Mouse (Mus musculus) lung, postnatal 10 days (tissue): Measurements from ENCODE around the gene Mob3c.

ENCODE experiments used
- DNase-seq: peaks from one replicate; pipeline ENCODE4 v3.0.0; 2021

Mob3c gene

DNA sequence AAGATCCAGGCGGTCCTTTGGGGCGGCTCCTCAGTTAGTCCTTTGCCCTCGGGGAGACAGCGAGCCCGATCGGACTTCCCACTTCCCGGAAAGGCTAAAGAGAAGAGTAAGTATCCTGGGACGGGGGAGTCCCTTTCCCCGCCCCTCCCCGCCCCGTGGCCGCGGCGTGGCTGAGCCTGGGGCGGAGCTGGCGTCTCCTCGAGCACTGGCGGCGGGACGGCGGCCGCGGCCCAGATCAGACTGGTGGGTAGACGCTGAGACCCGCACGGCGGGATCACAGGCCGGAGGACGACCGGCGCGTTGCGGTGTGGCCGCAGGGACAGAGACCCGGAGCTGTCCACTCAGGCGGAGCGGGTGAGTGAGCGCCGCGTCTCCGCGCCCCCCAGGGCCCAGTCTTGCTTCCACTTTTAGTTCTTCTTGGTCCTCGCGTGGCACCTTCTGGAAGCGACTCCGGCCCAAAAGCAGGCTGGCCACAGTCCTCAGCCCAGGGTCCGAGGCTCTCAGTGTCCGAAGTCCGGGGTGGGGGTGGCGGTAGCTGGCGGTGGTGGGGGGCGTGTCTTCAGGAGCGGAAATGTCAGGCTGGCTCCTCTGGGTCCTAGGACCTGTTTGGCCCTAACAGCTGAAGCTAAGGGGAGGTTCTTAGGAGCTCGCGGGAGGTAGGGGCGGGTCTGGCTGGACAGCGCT is at the start of gene Mob3c:
Gene Mob3c (plus strand): TSS at position 205 of the 684 bp plus-strand sequence.
- peak; percentile 90 for DNase-seq

DNA sequence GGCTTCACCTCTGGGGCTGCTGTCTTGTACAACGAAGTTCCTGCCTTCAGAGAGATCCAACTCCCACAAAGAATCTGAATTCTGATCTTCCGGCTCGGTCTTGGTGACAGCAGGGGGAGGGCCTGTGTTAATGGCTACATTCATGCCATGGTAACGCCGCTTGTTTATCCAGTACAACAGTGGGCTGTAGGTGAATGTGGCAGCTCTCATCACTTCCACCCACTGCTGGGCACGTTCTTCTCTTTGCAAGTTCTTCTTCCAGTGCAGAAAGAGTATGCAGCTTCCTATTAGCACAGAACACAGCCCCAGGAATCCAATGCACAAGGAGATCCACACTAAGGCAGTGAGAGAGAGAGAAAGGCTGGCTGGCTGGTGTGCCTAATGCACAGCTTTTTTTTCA is 47.6 kb upstream of the Mob3c start:
- no peak for DNase-seq

DNA sequence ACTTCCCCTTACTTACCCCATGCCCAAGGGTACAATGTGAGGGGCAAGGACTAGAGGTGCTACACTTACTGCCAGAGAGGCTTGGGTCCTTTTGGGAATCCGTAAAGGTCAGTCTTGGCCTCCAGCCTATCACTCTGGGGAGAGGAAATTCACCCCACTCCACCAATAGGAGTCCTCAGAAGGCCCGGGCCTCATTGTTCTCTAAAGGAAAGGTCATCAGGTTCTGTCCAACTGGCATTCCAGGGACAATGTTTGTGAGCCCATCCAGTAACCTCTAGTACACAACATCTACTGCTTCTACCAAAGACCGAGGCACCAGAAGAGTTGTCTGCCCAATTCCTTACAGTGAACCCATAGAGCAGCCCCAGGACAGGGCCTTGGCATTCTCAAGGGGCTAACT is 47.0 kb upstream of the Mob3c start, which contains the start of gene Tex38:
Gene Tex38 (minus strand): TSS at position 101 of the 400 bp plus-strand sequence.
- no peak for DNase-seq

DNA sequence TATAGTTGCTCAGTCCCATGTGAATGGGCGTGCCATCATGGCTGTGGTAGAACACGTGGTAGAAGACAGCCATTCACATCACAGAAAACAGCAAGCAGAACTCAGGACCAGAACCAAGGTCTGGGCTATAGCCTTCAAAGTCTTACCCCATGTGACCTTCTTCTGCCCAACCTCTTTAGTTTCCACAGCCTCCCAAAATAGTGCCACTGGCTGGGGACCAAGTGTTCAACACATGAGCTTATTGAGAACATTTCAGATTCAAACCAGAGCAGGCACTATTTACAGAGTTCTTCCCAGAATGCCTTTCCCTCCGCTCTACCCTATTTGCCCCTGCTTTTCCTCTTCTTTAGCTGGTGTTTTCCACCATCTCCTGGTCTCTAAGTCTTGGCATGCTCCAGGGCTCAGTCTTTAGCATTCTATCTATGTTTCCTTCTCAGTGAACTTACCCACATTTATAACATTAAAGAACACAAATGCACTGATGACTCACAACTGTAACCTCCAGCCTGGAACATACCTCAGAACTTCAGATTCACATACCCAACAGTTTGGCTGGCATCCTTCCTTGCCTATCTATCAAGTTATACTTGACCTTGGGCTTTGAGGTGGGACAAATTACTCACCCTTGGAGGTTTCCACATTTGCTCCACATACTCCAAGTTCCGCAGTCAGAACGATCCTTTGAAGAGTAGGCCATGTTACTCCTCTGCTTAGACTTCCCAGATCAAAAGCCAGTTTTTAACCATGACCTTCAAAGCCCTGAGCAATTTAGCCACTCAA is 45.7 kb upstream of the Mob3c start:
- DNase-seq, result no peak

DNA sequence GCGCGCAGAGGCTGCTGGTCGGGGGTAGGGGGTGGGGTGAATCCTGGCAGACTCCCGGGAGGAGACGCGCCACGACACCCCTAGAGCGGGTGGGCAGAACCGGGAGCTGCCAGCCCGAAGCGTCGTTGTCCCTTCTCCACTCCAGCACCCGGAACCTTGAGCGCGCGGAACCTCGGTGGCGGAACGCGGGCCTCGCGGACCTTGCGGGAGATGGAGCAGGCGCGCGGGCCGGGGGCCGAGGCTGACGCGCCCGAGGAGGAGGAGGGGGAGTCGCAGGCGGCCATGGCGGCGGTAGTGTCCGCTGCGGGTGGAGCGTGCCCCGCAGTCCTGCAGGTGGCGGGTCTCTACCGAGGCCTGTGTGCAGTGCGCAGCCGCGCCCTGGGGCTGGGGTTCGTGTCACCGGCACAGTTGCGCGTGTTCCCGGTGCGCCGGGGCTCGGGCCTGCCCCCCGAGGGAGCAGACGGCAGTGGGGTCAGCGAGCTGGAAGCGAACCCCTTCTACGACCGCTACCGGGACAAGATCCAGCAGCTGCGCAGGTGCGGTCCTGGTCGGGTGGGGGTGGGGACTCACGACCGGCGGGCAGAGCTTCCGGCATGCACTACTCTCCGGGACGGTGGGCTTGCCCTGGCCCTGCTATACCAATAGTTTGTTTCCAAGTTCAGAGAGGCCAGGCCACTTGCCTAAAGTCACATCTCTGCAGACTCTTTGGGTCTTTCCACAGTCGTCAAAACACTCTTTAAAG is 43.0 kb upstream of the Mob3c start, which contains the start of gene Atpaf1:
Gene Atpaf1 (plus strand): TSS at position 44 of the 742 bp plus-strand sequence.
- DNase-seq, result peak; percentile 85

DNA sequence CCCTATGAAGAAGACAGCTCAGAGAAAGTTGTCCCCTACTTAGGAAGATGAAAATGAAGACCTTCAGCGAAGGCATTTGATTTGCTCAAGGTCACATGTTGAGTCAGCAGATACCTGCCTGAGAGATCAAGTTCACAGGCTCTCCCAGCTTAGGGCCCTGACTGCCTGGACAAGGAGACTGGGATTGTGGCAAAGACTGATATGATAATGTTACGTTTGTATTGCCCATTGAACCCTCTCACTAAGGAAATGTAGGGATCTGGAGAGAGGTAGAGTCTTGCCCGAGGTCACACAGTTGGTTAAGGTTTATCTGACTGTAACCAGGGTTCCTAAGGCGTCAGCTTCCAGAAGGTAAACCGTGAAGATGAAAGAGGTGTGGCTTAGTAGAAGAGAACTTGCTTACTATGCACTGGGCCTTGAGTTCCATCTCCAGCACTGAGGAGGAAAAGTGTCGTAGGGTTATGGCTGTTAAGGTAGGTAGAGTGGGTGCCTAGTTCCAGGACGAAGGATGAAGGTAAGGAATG is 42.3 kb upstream of the Mob3c start:
- DNase-seq, result no peak

DNA sequence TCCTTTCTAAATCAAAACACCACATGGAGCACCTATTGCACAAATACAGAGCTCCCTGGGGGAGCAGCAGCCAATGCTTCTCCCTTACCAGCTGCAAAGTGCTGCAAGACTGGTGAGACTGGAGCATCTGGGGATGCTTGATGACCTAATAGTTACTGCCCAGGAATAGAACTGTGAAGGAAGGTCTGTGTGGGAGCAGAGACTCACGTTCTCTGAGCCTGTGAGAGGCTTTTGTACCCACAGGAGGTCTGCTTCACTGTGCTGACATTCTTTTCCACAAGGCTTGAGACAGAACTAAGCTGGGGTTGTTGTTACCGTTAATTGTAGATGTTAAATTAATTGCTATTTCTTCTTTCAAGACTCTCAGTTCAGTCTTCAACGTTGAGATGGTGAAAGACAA is 37.0 kb upstream of the Mob3c start:
- DNase-seq, result no peak

DNA sequence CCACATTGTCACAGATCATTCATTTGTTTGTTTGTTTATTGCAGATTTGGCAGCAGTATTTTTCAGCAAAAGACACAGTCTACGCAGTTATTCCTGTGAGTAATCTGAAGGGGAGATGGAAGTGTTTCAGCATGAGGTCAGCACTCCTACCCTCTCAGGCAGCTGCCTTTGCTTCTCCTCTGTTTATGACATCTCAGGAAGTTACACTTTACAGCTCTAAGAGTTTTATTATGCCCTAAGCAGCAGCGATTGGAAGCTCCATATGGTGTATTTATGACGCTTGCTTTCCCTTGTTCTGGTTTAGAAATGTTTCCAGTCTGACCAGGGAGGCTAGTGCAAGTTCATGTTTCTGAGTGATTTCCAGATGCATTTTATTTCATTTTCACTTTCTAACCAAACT is 32.5 kb upstream of the Mob3c start:
- no peak for DNase-seq

DNA sequence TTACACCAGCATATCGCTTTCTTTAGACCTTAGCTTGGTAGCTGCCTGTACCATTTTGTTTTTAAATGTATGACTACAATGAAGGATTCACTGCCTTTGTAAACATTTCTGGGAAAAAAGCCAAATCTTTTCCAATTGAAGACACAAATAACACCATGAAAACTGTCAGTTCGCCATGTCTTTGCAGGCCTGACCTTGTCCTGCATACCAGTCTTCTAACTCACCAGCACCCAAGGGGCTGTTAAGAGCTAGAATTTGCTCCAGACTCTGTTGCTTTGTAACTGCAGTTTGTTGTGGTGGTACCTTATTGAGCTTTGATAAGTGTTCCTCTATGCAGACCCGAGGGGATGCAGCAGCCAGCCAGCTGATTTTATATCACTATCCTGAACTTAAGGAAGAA is 27.9 kb upstream of the Mob3c start:
- DNase-seq, result no peak

DNA sequence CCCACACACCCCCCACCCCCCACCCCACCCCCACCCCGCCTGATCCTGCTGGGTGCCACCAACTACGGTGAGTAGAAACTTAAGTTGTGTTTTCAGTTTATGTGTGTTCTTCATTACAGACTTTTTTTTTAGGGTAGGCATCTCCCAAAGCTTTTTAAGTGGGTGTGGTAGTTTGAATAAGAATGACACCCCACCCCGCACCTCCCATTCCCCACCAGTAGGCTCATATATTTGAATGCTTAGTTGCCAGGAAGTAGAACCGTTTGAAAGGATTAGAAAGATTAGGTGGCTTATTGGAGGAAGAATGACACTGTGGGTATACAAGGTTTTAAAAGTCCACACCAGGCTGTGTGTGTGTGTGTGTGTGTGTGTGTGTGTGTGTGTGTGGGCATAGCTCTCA is 15.6 kb upstream of the Mob3c start:
- no peak for DNase-seq

DNA sequence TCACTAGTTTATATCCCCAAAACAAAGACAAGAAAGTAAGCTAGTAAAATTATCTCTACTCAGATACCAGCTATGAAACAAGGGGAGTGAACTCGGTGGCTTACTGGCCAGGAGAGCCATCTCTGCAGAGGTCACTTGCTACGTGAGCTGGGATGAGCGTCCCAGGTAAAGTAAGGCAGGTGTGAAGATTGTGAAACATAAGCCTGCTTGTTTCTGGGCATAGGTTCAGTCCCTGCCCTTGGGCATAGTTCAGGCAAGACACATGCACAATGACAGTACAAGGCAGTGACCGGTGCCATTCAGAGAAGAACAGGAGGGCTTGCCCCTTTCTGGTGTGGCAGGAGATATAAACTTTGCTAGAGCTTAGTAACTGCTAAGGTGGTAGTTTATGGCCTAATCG is 12.3 kb upstream of the Mob3c start:
- DNase-seq, result no peak

DNA sequence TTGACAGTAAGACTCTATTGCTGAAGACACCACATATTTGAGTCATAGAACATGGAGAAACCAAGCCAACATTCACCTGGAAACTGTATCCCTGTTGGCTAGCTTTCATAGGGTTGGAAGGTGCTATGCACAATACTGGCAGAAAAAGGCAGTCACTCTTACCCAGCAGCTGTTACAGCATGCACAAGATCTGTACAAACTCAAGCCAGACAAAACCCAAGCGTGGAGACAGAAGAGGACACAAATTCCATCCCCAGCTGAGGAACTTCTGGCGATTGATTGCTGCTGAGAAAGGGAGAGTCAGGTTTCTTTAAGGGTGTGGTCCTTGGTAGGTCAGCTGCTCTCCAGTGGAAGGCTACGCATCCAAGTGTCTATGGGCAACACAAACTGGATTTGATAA is 7.7 kb upstream of the Mob3c start:
- DNase-seq, result no peak

DNA sequence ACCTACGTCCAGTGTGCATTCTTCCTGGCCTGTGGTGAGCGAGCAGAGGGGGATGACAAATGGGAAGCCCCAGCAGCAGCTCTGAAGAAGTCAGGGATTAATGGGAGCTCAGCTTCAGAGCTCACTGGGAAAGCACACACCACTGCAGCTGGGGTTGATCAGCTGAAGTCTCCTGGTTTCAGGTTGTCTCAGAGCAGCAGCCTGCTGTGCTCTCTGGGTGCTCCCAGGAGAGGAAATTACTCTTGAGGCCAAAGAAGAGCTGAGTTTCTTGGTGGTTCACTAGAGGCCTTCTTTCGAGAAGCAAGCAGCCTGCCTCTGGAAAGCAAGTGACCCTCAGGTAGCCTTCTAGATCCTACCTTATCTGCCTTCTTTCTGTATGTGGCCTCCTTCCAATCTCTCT is 6.9 kb upstream of the Mob3c start:
- no peak for DNase-seq

DNA sequence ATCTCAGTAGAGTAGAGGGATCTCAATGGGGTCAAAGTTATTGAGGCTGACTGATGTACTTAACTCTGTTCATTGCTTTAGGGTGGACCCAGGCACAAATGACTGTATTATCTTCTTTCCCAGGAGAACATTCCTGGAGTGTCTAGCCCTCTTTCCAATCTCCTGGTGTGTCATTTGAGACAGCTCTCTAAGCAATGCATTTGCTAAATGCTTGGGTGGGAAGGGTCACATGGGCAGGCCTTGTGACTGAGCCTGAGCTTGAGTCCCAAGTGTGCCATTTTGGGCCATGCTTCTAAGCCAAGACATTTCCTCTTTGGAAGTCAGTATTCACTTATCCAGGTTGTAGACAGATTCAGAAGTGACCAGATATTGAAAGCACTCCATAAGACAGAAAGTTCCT is 6.5 kb upstream of the Mob3c start:
- DNase-seq, result no peak

DNA sequence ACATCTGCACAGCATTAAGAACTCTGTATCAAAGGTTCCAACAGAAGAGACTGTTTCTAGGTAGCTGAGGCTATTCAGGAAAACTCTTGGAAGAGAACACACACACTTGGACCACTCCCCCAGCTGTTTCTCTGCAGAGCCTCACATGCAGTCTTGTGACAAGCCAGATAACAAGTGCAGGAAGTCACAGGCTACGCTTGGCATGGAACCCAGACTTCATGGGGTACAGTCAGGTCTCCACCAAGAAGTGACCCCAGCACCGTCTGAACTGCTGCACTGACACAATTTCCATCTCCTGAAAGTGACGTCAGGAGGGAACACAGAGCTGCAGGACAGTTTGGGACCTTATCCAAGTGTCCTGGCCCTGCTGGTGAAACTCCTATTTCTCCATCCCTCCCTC is 6.0 kb upstream of the Mob3c start:
- peak; percentile 38 for DNase-seq

DNA sequence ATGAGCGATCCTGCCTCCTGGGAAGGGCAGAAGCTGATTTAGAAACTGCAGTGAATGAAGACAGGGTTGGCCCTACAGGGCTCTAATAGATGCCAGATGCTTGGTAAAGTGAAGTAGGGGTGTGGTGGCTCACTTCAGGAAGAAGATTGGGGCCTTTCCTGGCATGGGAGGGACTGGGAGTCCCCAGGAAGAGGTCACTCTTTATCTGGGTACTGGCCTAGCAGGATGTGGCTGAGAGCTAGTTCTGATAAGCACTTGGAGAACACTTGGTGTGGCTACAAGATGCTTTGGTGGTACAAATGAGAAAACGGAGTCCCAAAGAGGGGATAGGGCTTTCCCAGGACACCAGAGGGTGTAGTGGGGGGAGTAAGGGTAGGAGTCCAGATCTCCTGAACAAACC is 3.7 kb upstream of the Mob3c start:
- DNase-seq, result no peak

DNA sequence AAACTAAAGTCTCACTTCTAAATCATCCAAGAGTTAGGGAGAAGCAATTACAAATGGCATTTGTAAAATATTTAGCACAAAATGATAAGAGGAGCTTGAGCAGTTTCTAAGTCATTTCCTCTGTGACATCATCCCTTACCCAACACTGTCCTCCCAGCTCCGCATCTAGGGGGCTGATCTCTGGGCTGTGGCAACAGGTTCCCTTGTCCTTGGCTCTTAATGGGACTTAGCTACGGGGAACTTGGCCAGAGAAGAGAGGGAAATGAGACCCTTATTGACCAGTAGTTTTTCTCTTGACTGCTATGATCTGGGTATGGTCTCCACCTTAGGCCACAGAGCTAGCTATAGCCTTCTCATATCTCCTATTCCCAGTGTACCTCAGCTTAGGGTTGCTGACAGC is 2.6 kb upstream of the Mob3c start:
- DNase-seq, result no peak

DNA sequence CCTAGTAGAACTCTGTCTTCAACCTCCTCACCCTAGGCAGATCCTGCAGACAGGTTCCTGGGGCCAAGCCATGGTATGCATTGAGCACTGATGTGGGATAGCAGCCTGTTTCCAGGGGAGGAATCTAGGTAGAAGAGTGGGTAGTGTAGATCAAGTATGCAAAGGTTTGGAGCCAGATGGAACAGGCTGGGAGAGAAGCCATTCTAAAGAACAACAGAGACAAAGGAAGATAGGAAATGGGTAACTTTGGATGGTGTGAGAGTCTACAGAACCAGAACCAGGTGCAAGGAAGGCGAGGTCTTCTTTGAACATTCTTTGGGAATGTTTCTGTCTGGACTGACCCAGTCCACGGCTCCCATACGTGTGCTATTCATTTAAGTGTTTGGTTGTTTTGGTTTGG is 826 bp upstream of the Mob3c start:
- no peak for DNase-seq

DNA sequence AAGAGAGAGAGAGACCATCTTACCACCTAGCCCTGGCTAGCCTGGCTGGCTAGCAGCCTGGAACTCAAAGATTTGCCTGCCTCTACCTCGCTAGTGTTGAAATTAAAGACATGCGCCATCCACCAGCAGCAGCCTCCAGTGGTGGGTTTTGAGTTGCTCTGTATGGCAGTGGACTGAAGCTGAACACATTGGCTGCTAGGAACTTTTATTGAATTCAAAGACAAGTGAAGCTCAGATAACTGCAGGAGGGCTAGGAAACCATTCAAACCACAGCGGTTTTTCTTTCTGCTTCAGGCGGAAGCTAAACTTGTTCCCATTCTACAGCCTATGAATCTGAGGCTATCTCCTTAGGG is 381 bp upstream of the Mob3c start:
- DNase-seq, result no peak

DNA sequence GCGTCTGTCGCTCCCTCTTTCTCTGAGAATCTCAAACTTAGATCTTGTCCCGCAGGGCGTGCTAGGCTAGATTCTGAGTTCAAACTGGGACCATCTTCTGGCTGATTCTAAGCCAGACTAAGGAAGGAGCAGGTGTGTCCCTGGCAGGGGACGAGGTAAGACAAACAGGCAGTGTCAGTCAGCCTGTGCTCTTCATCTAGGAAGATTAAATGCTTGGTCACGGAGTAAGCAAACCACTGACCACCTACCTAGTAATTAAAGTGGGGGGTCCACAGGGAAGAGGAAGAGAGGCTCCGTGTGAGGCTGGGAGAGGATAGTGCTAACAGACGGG is 645 bp downstream of the Mob3c start:
- no peak for DNase-seq

DNA sequence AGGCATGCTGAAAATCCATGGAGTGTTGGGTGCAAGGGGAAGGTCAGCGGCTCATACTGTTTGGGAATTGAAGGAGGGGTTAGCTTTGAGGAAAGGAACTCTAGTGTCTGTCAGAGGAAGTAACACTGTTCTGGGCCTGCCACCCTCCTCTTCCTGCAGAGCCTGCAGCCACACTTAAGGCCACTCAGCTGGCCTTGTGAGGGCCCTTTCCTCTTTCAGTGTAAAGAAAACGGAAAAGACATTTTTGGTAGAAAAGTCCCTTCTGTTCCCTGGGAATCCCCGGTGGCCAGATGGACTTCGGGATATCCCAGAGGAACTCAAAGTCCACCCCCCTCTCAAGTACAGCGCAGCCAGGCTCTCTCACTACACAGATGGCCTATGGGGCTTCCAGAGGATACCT is 2.6 kb downstream of the Mob3c start:
- peak; percentile 18 for DNase-seq

DNA sequence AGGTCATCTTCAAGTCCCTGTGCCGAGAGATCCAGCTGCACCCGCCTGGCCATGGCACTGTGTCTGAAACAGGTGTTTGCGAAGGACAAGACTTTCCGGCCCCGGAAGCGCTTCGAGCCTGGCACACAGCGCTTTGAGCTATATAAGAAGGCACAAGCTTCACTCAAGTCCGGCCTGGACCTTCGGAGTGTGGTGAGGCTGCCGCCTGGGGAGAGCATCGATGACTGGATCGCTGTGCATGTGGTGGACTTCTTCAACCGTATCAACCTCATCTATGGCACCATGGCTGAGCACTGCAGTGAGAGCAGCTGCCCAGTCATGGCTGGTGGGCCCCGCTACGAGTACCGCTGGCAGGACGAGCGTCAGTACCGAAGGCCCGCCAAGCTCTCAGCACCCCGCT is 3.3 kb downstream of the Mob3c start:
- no peak for DNase-seq

DNA sequence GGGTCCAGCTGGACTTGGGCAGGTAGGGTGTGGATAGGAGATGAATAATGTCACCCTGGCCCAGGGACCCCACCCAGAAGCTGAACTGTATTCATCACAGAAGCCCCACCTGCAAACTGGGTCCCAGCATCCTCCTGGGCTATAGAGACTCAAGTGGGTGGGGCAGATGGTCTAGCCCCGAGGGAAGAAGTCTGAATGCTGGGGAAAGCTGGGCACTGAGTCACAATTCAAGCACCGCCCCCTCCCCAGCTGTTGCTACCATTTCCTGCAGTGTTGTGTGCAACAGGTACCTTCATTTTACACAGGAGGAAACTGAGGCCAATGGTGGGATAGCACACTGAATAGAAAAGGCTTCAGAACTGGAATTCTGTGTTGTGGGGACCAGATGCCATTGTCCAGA is 4.1 kb downstream of the Mob3c start:
- DNase-seq, result no peak

DNA sequence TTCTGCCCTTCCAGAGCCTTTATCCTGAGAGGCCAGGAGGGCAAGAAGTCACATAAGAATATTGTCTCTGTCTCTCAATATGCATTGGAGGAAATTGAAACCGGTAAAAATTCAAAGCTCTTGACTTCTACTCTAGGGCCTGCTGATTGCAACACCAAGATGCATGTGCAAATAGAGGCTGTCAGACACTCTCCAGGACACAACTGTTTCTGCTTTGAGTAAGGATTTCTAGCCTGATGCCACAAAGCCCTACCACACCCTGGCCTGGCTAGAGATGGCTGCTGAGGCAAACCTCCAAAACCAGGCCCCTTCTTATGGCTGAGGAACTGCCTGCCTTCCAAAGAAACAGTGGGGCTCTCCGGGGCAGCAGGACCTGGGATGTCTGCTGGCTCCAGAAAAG is 7.7 kb downstream of the Mob3c start:
- no peak for DNase-seq
